24 mouse cellular contexts compared by ENCODE assay signal in the genomic region with DNA sequence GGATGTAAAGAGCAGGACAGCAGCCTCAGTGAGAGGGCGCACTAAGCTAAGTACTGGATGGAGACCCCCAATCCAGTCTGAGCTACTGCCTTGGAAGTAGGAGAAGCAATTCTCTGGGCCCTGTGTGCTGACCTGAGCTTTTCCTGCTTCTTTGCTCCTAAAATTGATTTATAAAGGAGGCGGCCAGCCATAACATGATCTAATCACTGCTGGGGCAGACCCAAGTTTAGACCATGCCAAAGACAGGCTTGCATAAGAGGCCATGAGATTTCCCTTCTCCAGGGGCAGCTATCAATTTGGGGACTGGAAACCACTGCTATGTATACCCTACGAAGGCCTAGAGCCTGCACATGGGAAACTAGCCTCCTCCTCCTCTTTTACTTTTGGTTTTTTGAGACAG. TPM values are rescaled to one million over a fixed set of nuclear protein-coding genes. Genes with fewer than 3 reads are reported as not detected.
DNase-seq lines count a peak whose midpoint lies in the region; TF ChIP-seq lines count a peak whose summit lies in the region.
"Had no signal": no experiment of that assay in that cellular context is flagged by ENCODE, and none has a peak within 500 bp of the region (broad histone marks: within the 10 kb centered on the region; RNA-seq: fewer than 3 reads in every experiment).

No protein-coding gene starts in this region.

- peaks cover 5% of the 10 kb centered on the region for H3K36me3 ChIP-seq in heart, adult 2 months (ENCODE audit: control insufficient read depth, insufficient read depth, low read length)

- no peak for TF ChIP-seq EP300 in heart, adult 2 months (IDR thresholded peaks at IDR 0.05; ENCODE audit: insufficient read depth, low read depth, low read length)

- TF ChIP-seq CTCF in heart, adult 2 months (IDR thresholded peaks at IDR 0.05): no peak

- 79% methylated on average over 3 of the region's 3 CpGs for WGBS in heart, adult 2 months

- DNase-seq in adrenal gland, adult 2 months: peak; percentile 71
- DNase-seq in adrenal gland, postnatal 4 days (ENCODE audit: low spot score in 2 of 2): no peak
- peak; percentile 90 for DNase-seq in heart, adult 11 months
- DNase-seq in heart, adult 2 months: no peak
- DNase-seq in urinary bladder, postnatal 14 days (ENCODE audit: low spot score): peak; percentile 60
- DNase-seq in urinary bladder, postnatal 4 days (ENCODE audit: low spot score in 2 of 2): no peak
- DNase-seq in B cell, adult 2 months: no peak
- DNase-seq in lung, postnatal 25 days (ENCODE audit: low spot score): no peak
- DNase-seq: cerebellum, adult 11 months; cerebellum, postnatal 10 days; embryo, embryonic 11 days; right cerebral cortex, postnatal 14 days; thymus, postnatal 36 days had no signal

- no peak overlapping the region for H3K9ac ChIP-seq in heart, adult 2 months (ENCODE audit: low read depth, low read length)
- H3K9ac ChIP-seq: embryonic facial prominence, embryonic 15.5 days; heart, embryonic 12.5 days; hindbrain, embryonic 12.5 days; limb, embryonic 13.5 days; liver, embryonic 15.5 days; midbrain, embryonic 12.5 days; neural tube, embryonic 12.5 days had no signal

- no peak overlapping the region for H3K27ac ChIP-seq in heart, adult 2 months
- H3K27ac ChIP-seq: embryonic facial prominence, embryonic 15.5 days; hindbrain, embryonic 12.5 days; limb, embryonic 13.5 days; liver, embryonic 15.5 days; midbrain, embryonic 12.5 days; neural tube, embryonic 12.5 days had no signal

- TF ChIP-seq POLR2A in heart, adult 2 months (IDR thresholded peaks at IDR 0.05; ENCODE audit: insufficient read depth, low read depth, low read length): no peak

- H3K4me1 ChIP-seq in heart, adult 2 months (ENCODE audit: control insufficient read depth, insufficient read depth, low read length): peaks cover 11% of the 10 kb centered on the region

- intact Hi-C loops in heart, adult 2 months (cut with DNase I): no loop called here

- no peaks in the 10 kb centered on the region for H3K27me3 ChIP-seq in heart, adult 2 months (ENCODE audit: control insufficient read depth, insufficient read depth, low read length)
- H3K27me3 ChIP-seq: embryonic facial prominence, embryonic 15.5 days; heart, embryonic 12.5 days; hindbrain, embryonic 12.5 days; limb, embryonic 13.5 days; liver, embryonic 15.5 days; midbrain, embryonic 12.5 days; neural tube, embryonic 12.5 days had no signal

- H3K79me2 ChIP-seq in heart, adult 2 months (replicated peaks; ENCODE audit: control insufficient read depth, insufficient read depth, low read length): no peaks in the 10 kb centered on the region

- H3K4me3 ChIP-seq in heart, adult 2 months: no peak overlapping the region
- H3K4me3 ChIP-seq: embryonic facial prominence, embryonic 15.5 days; heart, embryonic 12.5 days; hindbrain, embryonic 12.5 days; limb, embryonic 13.5 days; liver, embryonic 15.5 days; midbrain, embryonic 12.5 days; neural tube, embryonic 12.5 days had no signal

RNA-seq across cellular contexts. Expression of gene Hsd11b2, which starts 10.7 kb away (rescaled TPM):
- total RNA-seq in adrenal gland, adult 2 months (2021): under 1 TPM; 0.14 to 0.35 TPM
- polyA plus RNA-seq in adrenal gland, adult 2 months (2012; rRNA removed): 1.2 and 2.2 TPM in 2 replicates
- 10 to 100 TPM in 1 of 2 experiments, 1 to 10 TPM in 1; 3.7 to 15.0 TPM for total RNA-seq in adrenal gland, postnatal 4 days (2021)
- under 1 TPM in 1 of 2 experiments, not detected in 1; 0.23 TPM for total RNA-seq in heart, adult 2 months (2021)
- 0.08 and 0.32 TPM in 2 replicates for polyA plus RNA-seq in heart, adult 2 months (2012; rRNA removed)
- total RNA-seq: left cerebral cortex, postnatal 14 days had no signal
- polyA plus RNA-seq: activated CD4-positive, CD25-positive, alpha-beta regulatory T cell, adult 4 months; CD4-positive, CD25-positive, alpha-beta regulatory T cell, adult 4 months; inflammation-experienced regulatory T-cells, adult 6 months had no signal

RNA-seq across cellular contexts. Expression of gene Zdhhc1, which starts 32.6 kb away (rescaled TPM):
- total RNA-seq in adrenal gland, adult 2 months (2021): 10 to 100 TPM; 13.8 to 19.2 TPM
- polyA plus RNA-seq in adrenal gland, adult 2 months (2012; rRNA removed): 53.3 and 62.5 TPM in 2 replicates
- 10 to 100 TPM; 26.2 to 28.6 TPM for total RNA-seq in adrenal gland, postnatal 4 days (2021)
- total RNA-seq in heart, adult 2 months (2021): 10 to 100 TPM; 13.0 to 13.3 TPM
- polyA plus RNA-seq in heart, adult 2 months (2012; rRNA removed): 37.5 and 40.5 TPM in 2 replicates

RNA-seq across cellular contexts. Expression of gene Atp6v0d1, which starts 36.6 kb away (rescaled TPM):
- total RNA-seq in adrenal gland, adult 2 months (2021): 100 to 1,000 TPM; 113 to 118 TPM
- 77.6 and 80.3 TPM in 2 replicates for polyA plus RNA-seq in adrenal gland, adult 2 months (2012; rRNA removed)
- 100 to 1,000 TPM; 103 to 113 TPM for total RNA-seq in adrenal gland, postnatal 4 days (2021)
- total RNA-seq in heart, adult 2 months (2021): 10 to 100 TPM; 46.4 to 48.9 TPM
- 61.7 and 69.0 TPM in 2 replicates for polyA plus RNA-seq in heart, adult 2 months (2012; rRNA removed)

RNA-seq across cellular contexts. Expression of gene Tppp3, which starts 57.9 kb away (rescaled TPM):
- 10 to 100 TPM; 26.2 to 37.5 TPM for total RNA-seq in adrenal gland, adult 2 months (2021)
- polyA plus RNA-seq in adrenal gland, adult 2 months (2012; rRNA removed): 50.8 and 65.2 TPM in 2 replicates
- total RNA-seq in adrenal gland, postnatal 4 days (2021): 10 to 100 TPM; 88.4 to 89.4 TPM
- 10 to 100 TPM; 35.0 to 48.8 TPM for total RNA-seq in heart, adult 2 months (2021)
- polyA plus RNA-seq in heart, adult 2 months (2012; rRNA removed): 73.7 and 89.2 TPM in 2 replicates

Comparison
In these comparisons a context has a peak if more than half of its experiments do, and no peak if none do; other contexts are left out.
1. DNase-seq: peak in adrenal gland, adult 2 months (single experiment), heart, adult 11 months (single experiment) and urinary bladder, postnatal 14 days (single experiment); none in adrenal gland, postnatal 4 days (0 of 2), heart, adult 2 months (0 of 2), urinary bladder, postnatal 4 days (0 of 2), B cell, adult 2 months (0 of 2) and lung, postnatal 25 days (single experiment).